Mouse (Mus musculus): ENCODE measurements at regions not wholly inside any gene's neighbourhood (a gene's known extent, or its start where the extent isn't known, plus 50 kb on each side); places are given as distances from the start of the nearest gene placed in this dataset.

DNA sequence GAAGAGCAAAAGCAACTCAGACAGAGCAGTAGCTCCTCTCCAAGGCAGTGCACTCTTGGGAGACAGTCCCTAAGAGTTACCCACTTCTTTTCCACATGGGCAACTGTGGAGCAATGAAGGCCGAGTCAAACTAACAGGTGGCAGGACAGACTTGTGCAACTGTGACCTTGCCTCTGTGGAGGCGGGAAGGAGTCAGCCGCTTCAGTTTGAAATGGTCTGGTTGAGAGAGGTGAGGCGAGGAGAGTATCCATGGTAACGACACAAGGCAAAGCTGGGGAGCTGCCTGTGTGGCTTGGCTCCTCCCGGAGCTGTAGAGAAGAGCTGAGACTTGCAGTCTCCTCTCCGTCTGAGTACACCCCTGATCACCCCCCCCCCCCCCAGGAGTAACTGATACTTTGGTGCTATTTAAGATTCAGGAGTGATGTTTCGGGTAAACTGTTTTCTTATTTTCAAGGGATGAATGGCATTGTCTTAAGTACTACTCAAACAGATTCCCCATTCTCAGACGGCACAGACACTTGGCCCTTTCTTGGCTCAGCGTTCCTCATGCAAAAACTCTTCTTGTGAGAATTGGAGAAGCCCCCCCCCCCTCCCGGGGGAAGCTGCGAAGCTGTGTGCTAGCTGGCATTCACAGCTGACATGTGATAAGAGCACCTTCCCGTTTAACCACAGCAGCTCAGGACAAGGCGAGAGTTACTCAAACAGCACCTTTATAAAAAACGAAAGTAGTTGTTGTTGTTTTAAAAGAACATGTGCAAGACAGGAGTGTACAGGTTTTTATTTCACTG, 54.9 kb upstream of the Chst1 start:
- peak; percentile 63 for ATAC-seq (replicated peaks; ENCODE audit: poor library complexity, severe bottlenecking)

GRCm38 (mm10) chr2:92540841-92541240, 58.7 kb upstream of the Chst1 start:
- ATAC-seq (replicated peaks; ENCODE audit: poor library complexity, severe bottlenecking) = no peak

DNA sequence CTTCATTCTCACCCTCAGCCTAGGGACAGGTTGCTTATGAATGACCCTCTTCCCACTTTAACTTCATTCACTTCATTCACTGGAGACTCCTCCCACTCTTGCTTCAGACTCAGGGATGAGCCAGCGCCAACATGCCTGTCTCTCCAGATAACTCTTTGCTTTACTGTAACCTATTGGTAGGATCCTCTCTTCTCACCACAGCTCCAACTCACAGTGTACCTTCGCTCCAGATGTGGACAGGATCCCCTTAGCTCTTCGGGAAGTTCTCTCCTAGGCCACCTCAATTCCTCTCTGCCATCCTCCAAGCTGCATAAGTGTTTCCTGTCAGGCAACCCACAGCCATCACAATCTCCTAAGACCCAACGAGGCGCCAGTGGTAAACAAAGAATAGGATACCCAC, 67.5 kb upstream of the Chst1 start:
- no peak for ATAC-seq (replicated peaks; ENCODE audit: poor library complexity, severe bottlenecking)

- ATAC-seq (replicated peaks; ENCODE audit: poor library complexity, severe bottlenecking) = no peak
These were observed 68.8 kb upstream of the Chst1 start for GRCm38 (mm10) chr2:92530677-92531076.

DNA sequence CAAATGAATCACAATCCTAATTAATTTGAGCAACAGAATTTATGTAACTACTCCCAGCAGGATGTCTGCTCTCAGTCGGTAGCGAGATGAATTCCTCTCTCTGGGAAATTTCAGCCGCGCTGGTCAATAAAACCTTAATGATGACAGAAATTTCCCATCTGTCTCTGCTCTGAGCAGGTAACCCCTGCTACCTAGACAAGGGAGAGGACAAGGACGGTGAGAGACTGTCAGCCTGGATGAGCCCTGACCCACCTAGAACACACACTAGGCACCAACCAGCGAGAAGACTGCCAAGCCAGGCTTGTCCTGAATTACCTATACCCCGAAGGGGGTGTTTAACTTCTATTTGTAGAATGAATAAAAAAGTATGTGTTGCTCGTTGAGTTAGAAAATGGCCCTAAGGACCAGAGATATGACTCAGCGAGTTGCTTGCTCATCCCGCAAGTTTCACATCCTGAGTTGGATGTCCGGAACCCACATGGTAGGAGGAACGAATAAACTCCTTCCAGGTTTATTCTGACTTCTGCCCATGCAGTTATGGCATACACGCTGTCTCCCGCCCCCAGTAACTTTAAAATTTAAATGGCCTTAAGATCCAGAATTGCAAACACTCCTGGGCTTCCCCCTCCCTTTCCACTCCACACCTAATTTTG, 69.5 kb upstream of the Slc35c1 start:
- no peak for ATAC-seq (replicated peaks; ENCODE audit: poor library complexity, severe bottlenecking)

DNA sequence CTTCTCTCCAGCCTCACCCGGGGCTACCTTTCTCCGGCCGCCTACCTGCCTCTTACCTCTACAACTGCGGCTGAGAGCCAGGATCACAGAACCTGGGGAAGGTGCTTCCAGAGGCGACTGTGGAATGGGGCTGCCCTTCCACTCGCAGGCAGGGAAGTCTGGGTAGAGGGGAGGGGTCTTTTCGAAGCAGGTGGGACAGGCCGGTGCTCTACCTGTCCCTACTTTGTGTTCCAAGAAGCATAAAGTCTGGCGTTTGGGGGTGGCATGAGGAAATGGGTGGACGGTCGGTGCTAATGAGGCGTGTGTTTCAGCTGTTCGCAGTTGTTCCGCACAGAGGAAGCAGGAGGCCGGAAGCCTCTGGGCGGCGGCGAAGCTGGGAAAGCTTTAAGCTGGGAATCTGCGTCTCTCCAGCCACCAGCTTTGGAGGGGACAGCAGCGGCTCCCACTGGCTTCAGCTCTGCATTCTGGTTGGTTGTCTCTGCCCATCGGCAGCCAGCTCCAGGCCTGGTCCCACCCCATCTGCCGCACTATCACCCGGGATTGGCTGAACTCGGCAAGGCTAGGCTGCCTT, 68.8 kb upstream of the Slc35c1 start:
- ATAC-seq (replicated peaks; ENCODE audit: poor library complexity, severe bottlenecking) = peak; percentile 55

DNA sequence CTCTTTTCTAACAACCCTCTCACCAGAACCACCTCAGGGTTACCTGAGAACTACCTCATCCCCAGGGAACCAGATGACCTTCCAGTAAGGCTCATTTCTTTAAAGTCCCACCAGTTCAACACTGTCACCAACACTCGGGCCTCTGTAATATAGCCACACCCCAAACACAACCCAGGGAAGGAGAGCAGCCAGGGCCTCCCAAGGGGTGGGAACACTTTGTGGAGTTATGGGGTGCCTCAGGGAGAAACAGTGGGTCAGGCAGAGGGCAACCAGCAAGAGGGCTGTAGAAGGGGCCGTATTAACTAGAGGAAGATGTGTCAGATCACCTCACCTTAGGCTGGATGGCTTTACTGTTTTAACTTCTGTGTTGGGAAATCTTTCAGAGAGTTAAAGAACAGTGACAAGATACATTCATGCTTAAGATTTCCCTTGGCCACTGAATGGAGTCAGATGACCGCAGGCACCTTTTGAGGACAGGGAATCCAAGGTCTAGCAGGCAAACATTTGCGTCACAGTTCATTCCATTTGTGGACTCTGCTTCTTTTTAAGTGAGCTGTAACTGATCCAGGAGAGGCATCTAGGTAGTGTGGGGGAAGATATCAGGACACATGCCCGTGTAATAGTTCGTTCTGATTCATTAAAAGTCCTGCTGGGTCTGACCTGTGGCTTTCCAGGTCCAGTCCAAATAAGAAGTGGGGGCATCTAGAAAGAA, 67.9 kb upstream of the Slc35c1 start:
- ATAC-seq (replicated peaks; ENCODE audit: poor library complexity, severe bottlenecking) = no peak

DNA sequence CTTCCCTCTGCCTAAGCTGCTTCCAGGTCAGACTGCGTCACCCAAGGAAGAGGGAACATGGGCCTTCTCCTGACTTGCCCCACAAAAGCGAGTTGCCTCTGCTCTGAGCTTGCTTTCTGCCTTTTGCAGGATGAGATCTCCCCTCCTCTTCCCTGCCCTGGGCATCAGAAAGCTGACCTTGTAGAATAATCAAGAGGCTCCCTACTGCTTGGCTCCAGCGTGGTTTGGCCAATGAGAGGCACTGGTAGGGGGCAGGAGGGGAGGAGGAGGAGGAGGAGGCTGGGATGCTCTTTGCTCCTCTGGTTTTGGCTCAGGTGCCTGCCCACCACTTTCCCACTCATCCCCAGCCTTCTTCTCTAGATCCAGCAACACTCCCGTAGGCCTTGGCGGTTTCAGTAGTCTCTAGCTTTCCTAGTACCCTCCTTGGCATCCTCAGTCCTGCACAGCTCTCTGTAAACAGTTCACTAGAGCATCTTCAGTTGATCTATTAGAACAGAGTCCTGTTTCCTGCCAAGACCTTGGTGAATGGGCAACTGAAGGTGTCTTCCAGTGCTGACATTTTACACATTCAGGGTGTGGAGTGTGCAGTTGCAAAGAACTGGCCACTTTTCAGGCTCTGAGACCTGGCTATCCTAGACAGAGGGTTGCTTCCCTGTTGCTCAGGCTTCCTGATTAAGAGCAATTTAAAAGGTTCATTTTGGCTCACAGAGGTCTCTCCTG, 66.5 kb upstream of the Slc35c1 start:
- no peak for ATAC-seq (replicated peaks; ENCODE audit: poor library complexity, severe bottlenecking)

DNA sequence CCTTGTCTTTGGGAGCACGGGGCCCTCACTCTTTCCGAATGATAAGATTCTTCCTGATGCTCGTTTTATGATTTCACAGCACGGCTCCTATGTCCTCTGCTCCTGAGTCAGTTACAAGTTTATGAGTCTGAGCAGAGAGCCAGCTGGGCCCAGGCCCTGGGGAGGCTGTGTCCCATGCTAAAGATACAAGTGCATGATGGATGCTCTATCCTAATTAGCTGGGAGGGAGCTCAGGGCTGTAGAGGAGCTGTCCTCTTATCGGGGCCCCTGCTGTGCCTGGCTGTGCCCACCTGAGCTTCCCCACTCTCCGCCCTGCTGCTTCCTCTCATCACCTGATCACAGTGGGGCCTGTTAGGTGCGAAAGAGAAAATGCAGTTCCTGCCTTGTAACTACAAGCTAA, 65.3 kb upstream of the Slc35c1 start:
- no peak for ATAC-seq (replicated peaks; ENCODE audit: poor library complexity, severe bottlenecking)

DNA sequence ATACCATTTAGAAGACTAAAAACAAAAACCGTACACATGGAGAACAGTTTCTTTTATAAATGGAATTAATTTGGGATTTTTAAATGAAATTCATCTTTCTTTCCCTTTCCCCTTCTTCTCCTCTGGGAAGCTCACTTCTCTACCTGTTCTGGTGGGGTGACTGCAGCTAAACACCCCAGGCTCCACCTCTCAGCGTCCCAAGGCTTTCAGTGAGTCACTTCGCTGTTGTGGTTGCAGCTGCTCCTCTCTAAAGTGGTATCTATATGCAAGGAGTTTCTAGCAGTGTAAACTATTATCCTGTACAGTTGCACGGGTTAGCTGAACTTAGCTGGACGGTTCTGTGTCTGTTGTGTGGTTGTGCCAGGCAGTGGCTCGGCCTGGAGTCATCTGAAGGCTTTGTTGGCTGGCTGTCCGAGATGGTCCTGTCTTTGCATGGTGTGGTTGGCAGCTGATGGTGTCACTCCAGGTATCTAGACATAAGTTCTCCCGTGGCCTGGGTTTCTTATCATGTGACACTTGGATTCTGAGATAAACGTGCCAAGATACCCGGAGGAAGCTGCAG, 64.8 kb upstream of the Slc35c1 start:
- ATAC-seq (replicated peaks; ENCODE audit: poor library complexity, severe bottlenecking) = no peak

DNA sequence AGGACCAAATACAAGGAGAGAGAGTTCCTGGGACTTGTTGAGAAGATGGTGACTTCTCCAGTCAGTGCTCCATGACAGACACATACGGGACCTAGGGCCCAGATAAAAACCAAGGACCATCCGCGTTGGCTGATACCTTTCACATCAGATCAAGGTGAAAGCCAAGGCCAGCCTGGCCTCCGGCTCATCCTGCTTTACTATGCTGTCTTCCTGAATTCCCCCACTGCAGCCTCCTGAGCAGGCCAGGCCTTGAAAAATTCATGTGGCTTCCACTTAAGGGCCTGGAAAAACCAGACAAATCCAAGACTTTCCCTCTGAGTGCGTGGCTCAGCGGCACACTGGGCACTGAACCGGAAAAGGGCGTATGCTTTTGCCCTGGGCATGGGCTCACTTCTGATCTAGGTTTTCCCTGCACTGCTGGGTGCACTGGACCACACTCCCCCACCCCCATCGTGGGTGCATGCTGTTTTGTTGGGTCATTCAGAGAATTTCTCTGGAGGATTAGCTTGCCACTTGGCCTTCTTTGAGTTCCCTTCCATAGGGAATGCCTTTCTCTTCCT, 64.1 kb upstream of the Slc35c1 start:
- no peak for ATAC-seq (replicated peaks; ENCODE audit: poor library complexity, severe bottlenecking)

GRCm38 (mm10) chr2:92523321-92523895, 63.1 kb upstream of the Slc35c1 start:
- no peak for ATAC-seq (replicated peaks; ENCODE audit: poor library complexity, severe bottlenecking)

- no peak for ATAC-seq (replicated peaks; ENCODE audit: poor library complexity, severe bottlenecking)
These were observed 61.2 kb upstream of the Slc35c1 start for GRCm38 (mm10) chr2:92521527-92521926.

GRCm38 (mm10) chr2:92519396-92519795, 59.1 kb upstream of the Slc35c1 start:
- ATAC-seq (replicated peaks; ENCODE audit: poor library complexity, severe bottlenecking) = no peak

DNA sequence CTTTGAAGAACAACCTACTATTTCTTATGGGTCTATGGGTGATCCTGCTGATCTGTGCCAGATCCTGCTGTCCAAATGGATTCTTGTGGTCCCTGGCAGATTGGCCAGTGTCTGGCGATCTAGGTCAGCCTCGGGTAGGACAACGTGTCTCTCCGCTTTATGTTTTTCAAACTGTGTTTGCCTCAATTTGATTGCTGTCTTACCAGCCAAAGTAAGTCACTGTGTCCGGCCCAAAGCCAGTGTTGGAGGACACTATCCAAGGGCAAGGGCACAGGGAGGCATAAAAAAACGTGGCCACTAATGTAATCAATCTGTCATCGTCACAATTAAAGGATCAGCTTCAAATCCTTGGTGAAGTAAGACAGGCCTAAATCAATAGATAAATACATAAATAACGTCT, 58.6 kb upstream of the Slc35c1 start:
- ATAC-seq (replicated peaks; ENCODE audit: poor library complexity, severe bottlenecking) = no peak

DNA sequence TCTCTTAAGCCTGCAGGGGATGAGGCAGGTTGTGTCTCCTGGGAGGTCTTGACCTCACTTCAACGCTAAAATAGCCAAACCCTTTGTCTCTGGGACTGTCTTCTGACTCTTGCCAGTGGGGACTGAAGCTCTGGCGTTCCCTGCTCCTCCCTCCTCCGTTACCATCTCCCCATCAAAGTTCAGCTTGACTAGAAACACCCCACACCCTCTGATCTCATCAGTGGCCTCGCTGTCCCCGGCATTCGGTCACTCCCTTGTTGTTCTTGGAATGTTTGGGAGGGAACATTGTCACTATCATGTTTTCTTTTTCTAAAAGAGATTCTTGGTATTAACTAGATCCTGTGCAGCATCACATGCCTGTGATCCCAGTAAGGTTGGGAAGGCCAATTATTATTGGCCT, 54.6 kb upstream of the Slc35c1 start:
- ATAC-seq (replicated peaks; ENCODE audit: poor library complexity, severe bottlenecking) = no peak

DNA sequence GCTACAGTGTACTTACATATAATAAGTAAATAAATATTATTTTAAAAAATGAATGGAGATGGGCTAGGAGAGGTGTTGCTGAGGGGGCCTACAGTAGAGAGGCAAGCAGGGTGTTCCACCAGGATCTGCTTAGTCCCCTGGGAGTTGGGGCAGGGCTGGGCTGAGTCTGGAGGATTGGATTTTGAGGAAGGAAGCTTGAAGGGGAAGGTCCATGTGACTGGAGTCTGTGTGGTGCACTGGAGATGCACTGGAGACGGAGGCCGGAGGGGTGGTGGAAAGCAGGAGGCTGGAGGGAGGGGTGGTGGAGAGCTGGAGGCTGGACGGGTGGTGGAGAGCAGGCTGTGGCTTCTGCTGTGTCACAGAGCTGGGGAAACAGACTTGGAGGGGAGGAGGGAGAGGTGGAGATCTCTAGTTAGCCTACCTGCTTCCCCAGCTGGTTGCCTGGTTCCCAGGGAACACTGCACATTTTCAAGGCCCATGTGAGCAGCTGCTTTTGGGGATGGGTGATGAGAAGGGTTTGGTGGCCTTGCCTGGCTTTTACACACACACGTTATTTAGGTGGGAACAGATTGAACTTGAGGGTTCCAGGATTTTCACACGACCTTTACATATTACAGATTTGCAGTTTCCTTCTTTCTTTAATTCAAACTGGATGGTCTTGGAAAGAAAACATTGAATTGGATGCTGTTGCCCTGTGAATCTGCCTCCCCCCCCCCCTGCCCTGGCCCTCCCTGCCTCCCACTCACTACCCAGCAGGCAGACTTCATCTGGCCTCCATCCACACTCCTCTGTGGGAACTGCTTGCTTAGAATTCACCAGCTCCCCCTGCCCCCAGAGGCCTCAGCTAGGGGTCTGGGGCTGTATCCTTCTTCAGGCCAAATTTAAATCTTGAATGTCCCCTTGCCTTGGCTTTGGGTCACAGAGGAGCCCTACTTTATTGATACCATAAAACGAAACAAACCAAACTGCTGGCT, 51.7 kb upstream of the Slc35c1 start:
- ATAC-seq (replicated peaks; ENCODE audit: poor library complexity, severe bottlenecking) = no peak
